Mouse (Mus musculus): ENCODE measurements around the gene 5730455P16Rik. TPM values are rescaled to one million over a fixed set of nuclear protein-coding genes. Genes with fewer than 3 reads are reported as not detected.

The 5730455P16Rik gene
- polyA plus RNA-seq, 1 experiment from 2014 or later: 20.7 TPM

Other genes with a start within 250 kb of the 5730455P16Rik start
- 28.4 and 29.6 TPM in 2 replicates for gene Tefm, start 235.9 kb downstream of the 5730455P16Rik start, polyA plus RNA-seq (2014; fragmentation: Nextera tagmentation; extraction: Ambion mirVana)
- gene Adap2, start 223.9 kb downstream of the 5730455P16Rik start, polyA plus RNA-seq (2014; fragmentation: Nextera tagmentation; extraction: Ambion mirVana): 0.60 and 0.88 TPM in 2 replicates
- gene Rnf135, start 194.2 kb downstream of the 5730455P16Rik start, polyA plus RNA-seq (2014; fragmentation: Nextera tagmentation; extraction: Ambion mirVana): 4.5 and 6.0 TPM in 2 replicates
- 70.2 and 73.1 TPM in 2 replicates for gene Rhot1, start 169.0 kb downstream of the 5730455P16Rik start, polyA plus RNA-seq (2014; fragmentation: Nextera tagmentation; extraction: Ambion mirVana)
- 3.2 and 4.0 TPM in 2 replicates for gene Rhbdl3, start 77.1 kb downstream of the 5730455P16Rik start, polyA plus RNA-seq (2014; fragmentation: Nextera tagmentation; extraction: Ambion mirVana)
- 370 and 383 TPM in 2 replicates for gene Zfp207, start 5.2 kb upstream of the 5730455P16Rik start, polyA plus RNA-seq (2014; fragmentation: Nextera tagmentation; extraction: Ambion mirVana)
- 333 and 348 TPM in 2 replicates for gene Psmd11, start 50.6 kb upstream of the 5730455P16Rik start, polyA plus RNA-seq (2014; fragmentation: Nextera tagmentation; extraction: Ambion mirVana)
- gene Cdk5r1, start 99.0 kb upstream of the 5730455P16Rik start, polyA plus RNA-seq (2014; fragmentation: Nextera tagmentation; extraction: Ambion mirVana): 5.4 and 6.6 TPM in 2 replicates